Mouse (Mus musculus) MN1 (cell line): ENCODE measurements around the gene Lrp1.
A peak's percentile ranks its signal among the peaks of the same experiment; 100 is the strongest.

Source experiments
- DNase-seq: peaks from one replicate; pipeline ENCODE4 v3.0.0-alpha.2; 2016; ENCODE audit warnings: low spot score

The Lrp1 gene

GRCm38 (mm10) chr10:127652906-127653638, 32.1 kb upstream of the Lrp1 start:
- no peak for DNase-seq

GRCm38 (mm10) chr10:127645791-127646190, 24.8 kb upstream of the Lrp1 start:
- DNase-seq: no peak

GRCm38 (mm10) chr10:127643553-127644238, 22.7 kb upstream of the Lrp1 start:
- peak; percentile 53 for DNase-seq

- DNase-seq: peak; percentile 39
These were observed 22.0 kb upstream of the Lrp1 start, which contains the start of gene Stat6 for GRCm38 (mm10) chr10:127642772-127643552. TSS of gene Stat6 (plus strand) at chr10:127642986.

- peak; percentile 80 for DNase-seq
These were observed 21.2 kb upstream of the Lrp1 start for GRCm38 (mm10) chr10:127641861-127642771.

GRCm38 (mm10) chr10:127640421-127640820, 19.5 kb upstream of the Lrp1 start:
- no peak for DNase-seq

- no peak for DNase-seq
These were observed 11.8 kb upstream of the Lrp1 start for GRCm38 (mm10) chr10:127632668-127633271.

GRCm38 (mm10) chr10:127631261-127632214, 10.6 kb upstream of the Lrp1 start:
- DNase-seq: no peak

- DNase-seq: peak; percentile 13
These were observed 5.5 kb upstream of the Lrp1 start for GRCm38 (mm10) chr10:127626433-127626832.

GRCm38 (mm10) chr10:127623439-127624216, 2.7 kb upstream of the Lrp1 start:
- no peak for DNase-seq

- DNase-seq: no peak
These were observed 1.7 kb upstream of the Lrp1 start for GRCm38 (mm10) chr10:127622661-127623060.

GRCm38 (mm10) chr10:127622057-127622392, 1.1 kb upstream of the Lrp1 start:
- DNase-seq: peak; percentile 70

GRCm38 (mm10) chr10:127621191-127622056, 476 bp upstream of the Lrp1 start:
- peak; percentile 80 for DNase-seq

- DNase-seq: peak; percentile 33
These were observed 975 bp downstream of the Lrp1 start for GRCm38 (mm10) chr10:127619941-127620405.

GRCm38 (mm10) chr10:127619119-127619721, 1.7 kb downstream of the Lrp1 start:
- no peak for DNase-seq

GRCm38 (mm10) chr10:127618173-127618572, 2.8 kb downstream of the Lrp1 start:
- no peak for DNase-seq

GRCm38 (mm10) chr10:127617294-127617693, 3.7 kb downstream of the Lrp1 start:
- DNase-seq: no peak

GRCm38 (mm10) chr10:127616261-127616679, 4.7 kb downstream of the Lrp1 start:
- DNase-seq: no peak
